Mouse (Mus musculus): Measurements from ENCODE around the gene H2-D1.

DNA sequence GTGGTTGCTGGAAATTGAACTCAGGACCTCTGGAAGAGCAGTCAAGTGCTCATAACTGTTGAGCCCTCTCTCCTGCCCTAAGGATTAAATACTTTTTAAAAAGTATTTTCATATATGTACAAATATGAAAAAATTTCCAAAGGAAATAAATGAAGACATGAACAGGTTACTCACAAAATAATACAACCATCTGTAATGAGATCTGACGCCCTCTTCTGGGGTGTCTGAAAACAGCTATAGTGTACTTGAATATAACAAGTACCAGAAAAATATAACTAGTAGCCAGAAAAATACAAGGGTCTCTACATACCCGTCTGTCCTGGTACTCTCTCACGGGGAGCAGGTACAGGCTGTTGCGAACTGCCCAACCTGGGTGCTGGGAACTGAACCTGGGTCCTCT, 37.9 kb upstream of the H2-D1 start:
- TF ChIP-seq USF1 (IDR thresholded peaks at IDR 0.05; ENCODE audit: low read depth) = no peak
- TF ChIP-seq POLR2A (IDR thresholded peaks at IDR 0.05; ENCODE audit: insufficient read length, low read depth) = no peak
- TF ChIP-seq MAX (IDR thresholded peaks at IDR 0.05; ENCODE audit: low read depth) = no peak
- no peak for TF ChIP-seq MYOG (IDR thresholded peaks at IDR 0.05; ENCODE audit: control insufficient read depth in 1 of 3, insufficient read depth in 1 of 3, insufficient read length in 2 of 3, low read depth in 2 of 3)
- no peak for TF ChIP-seq E2F4 (IDR thresholded peaks at IDR 0.05; ENCODE audit: insufficient read depth)
- no peak for TF ChIP-seq POLR2AphosphoS2 (IDR thresholded peaks at IDR 0.05; ENCODE audit: insufficient read length, low read depth)
- TF ChIP-seq MYOD1 (IDR thresholded peaks at IDR 0.05; ENCODE audit: control insufficient read depth in 1 of 3, insufficient read length in 2 of 3, low read depth in 2 of 3) = no peak
- no peak for TF ChIP-seq CEBPB (IDR thresholded peaks at IDR 0.05; ENCODE audit: insufficient read depth, poor library complexity, severe bottlenecking)
- no peak for TF ChIP-seq SRF (IDR thresholded peaks at IDR 0.05; ENCODE audit: control insufficient read depth, insufficient read length, low read depth)
- TF ChIP-seq TCF12 (IDR thresholded peaks at IDR 0.05; ENCODE audit: insufficient read depth, poor library complexity, severe bottlenecking) = no peak
- no peak for TF ChIP-seq REST (IDR thresholded peaks at IDR 0.05; ENCODE audit: insufficient read depth, insufficient read length)
- no peak for TF ChIP-seq TCF3 (IDR thresholded peaks at IDR 0.05; ENCODE audit: insufficient read length, low read depth)

Data from myocyte (in vitro differentiated cells).